Mouse (Mus musculus): Measurements from ENCODE around the gene Plek2.

DNA sequence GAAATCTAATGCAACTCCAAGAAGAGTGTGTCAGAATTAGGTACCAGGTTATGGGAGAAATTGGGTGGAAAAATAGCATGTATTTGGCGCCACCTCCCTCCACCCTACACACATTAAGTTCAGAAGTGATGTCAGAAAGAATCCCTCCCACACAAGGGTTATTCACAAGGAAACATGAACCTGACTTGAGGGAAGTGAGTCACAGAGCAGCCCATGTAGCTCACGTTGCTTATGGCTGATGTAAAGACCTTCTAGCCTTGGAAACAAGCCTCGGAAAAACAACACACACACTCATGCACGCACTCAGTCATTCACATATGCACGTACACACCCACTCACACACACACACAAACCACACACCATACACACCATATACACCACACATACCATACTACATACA lies 33.3 kb upstream of the Plek2 start:
- TF ChIP-seq CTCF (IDR thresholded peaks at IDR 0.05; ENCODE audit: low read depth, low read length) (no peak), POLR2A (IDR thresholded peaks at IDR 0.05; ENCODE audit: extremely low read depth, insufficient read depth, low read length) (no peak)

All from liver, adult 2 months (tissue).